Mouse (Mus musculus): ENCODE measurements around the gene Gm3409.
"Not testable (repeated sequence)": the region's sequence is repeated elsewhere in the genome, so short reads cannot be mapped to it uniquely, and the experiment has no call there.

The Gm3409 gene

GRCm38 (mm10) chr5:146537347-146537746 is at the start of gene Gm3409:
Gene Gm3409 (plus strand): TSS chr5:146537647.
- DNase-seq (ENCODE audit: inconsistent ontology term): not testable (repeated sequence)

GRCm38 (mm10) chr5:146488959-146489358 is 48.5 kb upstream of the Gm3409 start:
- not testable (repeated sequence) for DNase-seq (ENCODE audit: inconsistent ontology term)

- DNase-seq (ENCODE audit: inconsistent ontology term): not testable (repeated sequence)
These were observed 46.4 kb upstream of the Gm3409 start, which contains the start of gene Gm6370 for GRCm38 (mm10) chr5:146491063-146491462. Gene Gm6370 (plus strand): TSS chr5:146491363.

- DNase-seq (ENCODE audit: inconsistent ontology term): not testable (repeated sequence)
These were observed 35.3 kb upstream of the Gm3409 start, which contains the start of gene 4930449I24Rik for GRCm38 (mm10) chr5:146502099-146502498. Gene 4930449I24Rik (plus strand): TSS chr5:146502399.

- DNase-seq (ENCODE audit: inconsistent ontology term): not testable (repeated sequence)
These were observed 23.6 kb upstream of the Gm3409 start, which contains the start of gene Gm3402 for GRCm38 (mm10) chr5:146513823-146514222. Gene Gm3402 (plus strand): TSS chr5:146514123.

- not testable (repeated sequence) for DNase-seq (ENCODE audit: inconsistent ontology term)
These were observed 11.9 kb upstream of the Gm3409 start, which contains the start of gene Gm3404 for GRCm38 (mm10) chr5:146525501-146525900. Gene Gm3404 (plus strand): TSS chr5:146525801.

GRCm38 (mm10) chr5:146555836-146556235 is 18.4 kb downstream of the Gm3409 start, which contains the start of gene Gm3415:
Gene Gm3415 (plus strand): TSS chr5:146556136.
- DNase-seq (ENCODE audit: inconsistent ontology term): not testable (repeated sequence)

GRCm38 (mm10) chr5:146564259-146564658 is 26.8 kb downstream of the Gm3409 start:
- DNase-seq (ENCODE audit: inconsistent ontology term): no peak

GRCm38 (mm10) chr5:146567054-146567453 is 29.6 kb downstream of the Gm3409 start:
- no peak for DNase-seq (ENCODE audit: inconsistent ontology term)

- DNase-seq (ENCODE audit: inconsistent ontology term): not testable (repeated sequence)
These were observed 32.7 kb downstream of the Gm3409 start for GRCm38 (mm10) chr5:146570179-146570578.

GRCm38 (mm10) chr5:146571830-146572734 is 34.6 kb downstream of the Gm3409 start:
- DNase-seq (ENCODE audit: inconsistent ontology term): not testable (repeated sequence)

GRCm38 (mm10) chr5:146572735-146573042 is 35.2 kb downstream of the Gm3409 start:
- DNase-seq (ENCODE audit: inconsistent ontology term): not testable (repeated sequence)

- DNase-seq (ENCODE audit: inconsistent ontology term): no peak
These were observed 39.2 kb downstream of the Gm3409 start for GRCm38 (mm10) chr5:146576668-146577067.

GRCm38 (mm10) chr5:146584156-146584477 is 46.7 kb downstream of the Gm3409 start:
- no peak for DNase-seq (ENCODE audit: inconsistent ontology term)

- DNase-seq (ENCODE audit: inconsistent ontology term): peak; percentile 34
These were observed 47.2 kb downstream of the Gm3409 start, which contains the start of gene Gpr12 for GRCm38 (mm10) chr5:146584478-146585306. Gene Gpr12 (minus strand): TSS chr5:146585239.

- DNase-seq (ENCODE audit: inconsistent ontology term): no peak
These were observed 47.8 kb downstream of the Gm3409 start for GRCm38 (mm10) chr5:146585307-146585651.

- DNase-seq (ENCODE audit: inconsistent ontology term): no peak
These were observed 49.1 kb downstream of the Gm3409 start for GRCm38 (mm10) chr5:146586357-146587070.

Measured in Muller cell, postnatal 12 days (primary cell).